9 mouse cellular contexts compared by ENCODE assay signal in the genomic region with DNA sequence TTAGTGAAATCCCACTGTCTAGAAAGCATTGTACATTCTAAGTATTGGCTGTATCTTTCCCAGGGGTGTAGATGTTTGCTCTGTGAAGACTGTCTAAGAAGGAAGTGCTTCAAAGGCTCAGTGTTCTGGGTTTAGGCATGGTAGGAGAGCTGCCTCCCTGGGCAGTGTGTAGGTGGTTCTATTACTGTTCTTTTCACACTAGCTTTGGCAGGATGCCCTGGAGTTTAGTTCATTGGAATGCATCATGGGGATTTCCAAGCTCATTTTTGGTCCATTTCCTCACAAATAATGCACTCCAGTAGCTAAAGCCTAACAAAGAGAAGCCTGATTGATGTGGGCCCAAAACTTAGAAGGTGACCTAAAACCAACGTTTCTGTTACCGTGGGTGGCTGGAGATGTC.
DNase-seq lines count a peak whose midpoint lies in the region; ATAC-seq and TF ChIP-seq lines count a peak whose summit lies in the region.
"Had no signal": no experiment of that assay in that cellular context is flagged by ENCODE, and none has a peak within 500 bp of the region (broad histone marks: within the 10 kb centered on the region; RNA-seq: fewer than 3 reads in every experiment).

No protein-coding gene starts in this region.

- no peaks in the 10 kb centered on the region for H3K9me3 ChIP-seq in heart, embryonic 10.5 days
- H3K9me3 ChIP-seq in forebrain, embryonic 15.5 days, result no peaks in the 10 kb centered on the region
- no peaks in the 10 kb centered on the region for H3K9me3 ChIP-seq in intestine, postnatal 0 days (ENCODE audit: control insufficient read depth)
- H3K9me3 ChIP-seq: midbrain, embryonic 15.5 days had no signal

- no peaks in the 10 kb centered on the region for H3K4me1 ChIP-seq in heart, embryonic 10.5 days
- peaks cover 15% of the 10 kb centered on the region for H3K4me1 ChIP-seq in forebrain, embryonic 15.5 days
- no peaks in the 10 kb centered on the region for H3K4me1 ChIP-seq in thymus, adult 2 months (replicated peaks; ENCODE audit: control insufficient read depth, insufficient read depth, low read length)
- H3K4me1 ChIP-seq in intestine, postnatal 0 days (replicated peaks; ENCODE audit: control insufficient read depth, insufficient read depth, low read length), result no peaks in the 10 kb centered on the region
- H3K4me1 ChIP-seq: midbrain, embryonic 15.5 days had no signal

- no peak overlapping the region for H3K27ac ChIP-seq in heart, embryonic 10.5 days
- 0 out of 2 replicates have a peak overlapping the region, but pooled peaks have one; percentile 37 for H3K27ac ChIP-seq in forebrain, embryonic 15.5 days (replicated peaks)
- H3K27ac ChIP-seq in left cerebral cortex, adult 2 months, result peak overlapping the region; percentile 45; the same call in 1 of the 2 replicates
- H3K27ac ChIP-seq in thymus, adult 2 months (ENCODE audit: control insufficient read depth, insufficient read depth, low read length), result no peak overlapping the region
- H3K27ac ChIP-seq in intestine, postnatal 0 days (ENCODE audit: low read depth, low read length), result no peak overlapping the region
- H3K27ac ChIP-seq: midbrain, embryonic 15.5 days had no signal

- H3K4me3 ChIP-seq in heart, embryonic 10.5 days, result no peak overlapping the region
- no peak overlapping the region for H3K4me3 ChIP-seq in forebrain, embryonic 15.5 days
- no peak overlapping the region for H3K4me3 ChIP-seq in left cerebral cortex, adult 2 months
- no peak overlapping the region for H3K4me3 ChIP-seq in thymus, adult 2 months (ENCODE audit: control insufficient read depth, insufficient read depth, low read length)
- H3K4me3 ChIP-seq in intestine, postnatal 0 days (ENCODE audit: low read depth, low read length), result no peak overlapping the region
- H3K4me3 ChIP-seq: midbrain, embryonic 15.5 days had no signal

- H3K9ac ChIP-seq in forebrain, embryonic 15.5 days (replicated peaks), result no peak overlapping the region
- H3K9ac ChIP-seq in intestine, postnatal 0 days (ENCODE audit: low read depth, low read length), result no peak overlapping the region
- H3K9ac ChIP-seq: midbrain, embryonic 15.5 days had no signal

- WGBS in heart, embryonic 10.5 days, result 90% methylated on average over 2 of the region's 2 CpGs
- 28% methylated on average over 2 of the region's 2 CpGs for WGBS in forebrain, embryonic 15.5 days
- 63% methylated on average over 2 of the region's 2 CpGs for WGBS in thymus, adult 2 months
- 74% methylated on average over 2 of the region's 2 CpGs for WGBS in intestine, postnatal 0 days

- DNase-seq in heart, adult 18-20 months, result peak; percentile 33 to 49
- DNase-seq in heart, embryonic 10.5 days (ENCODE audit: low spot score), result no peak
- DNase-seq in Muller cell, postnatal 12 days (ENCODE audit: inconsistent ontology term), result peak; percentile 96
- DNase-seq in left cerebral cortex, adult 2 months (ENCODE audit: extremely low spot score in 1 of 2, low spot score in 2 of 2), result peak; percentile 65 to 72
- no peak for DNase-seq in urinary bladder, adult 18-20 months (ENCODE audit: low spot score in 2 of 2)
- DNase-seq in thymus, adult 2 months, result no peak

- H3K4me2 ChIP-seq in forebrain, embryonic 15.5 days (replicated peaks), result no peak overlapping the region
- H3K4me2 ChIP-seq in intestine, postnatal 0 days (replicated peaks; ENCODE audit: low read depth), result no peak overlapping the region
- H3K4me2 ChIP-seq: midbrain, embryonic 15.5 days had no signal

- ATAC-seq in forebrain, embryonic 15.5 days (replicated peaks), result no peak
- no peak for ATAC-seq in intestine, postnatal 0 days
- ATAC-seq: midbrain, embryonic 15.5 days had no signal

- no peaks in the 10 kb centered on the region for H3K27me3 ChIP-seq in heart, embryonic 10.5 days (ENCODE audit: insufficient read depth, poor library complexity, severe bottlenecking)
- no peaks in the 10 kb centered on the region for H3K27me3 ChIP-seq in forebrain, embryonic 15.5 days
- no peaks in the 10 kb centered on the region for H3K27me3 ChIP-seq in thymus, adult 2 months (ENCODE audit: control insufficient read depth, insufficient read depth, low read length)
- no peaks in the 10 kb centered on the region for H3K27me3 ChIP-seq in intestine, postnatal 0 days (replicated peaks; ENCODE audit: control insufficient read depth, insufficient read depth, low read length)
- H3K27me3 ChIP-seq: midbrain, embryonic 15.5 days had no signal

- intact Hi-C loops in left cerebral cortex, adult 2 months (cut with DNase I), result loop anchor here (1.0 to 2.0 kb wide), 2 partner anchors 18 to 41 kb away; no protein-coding TSS in a partner anchor

- no peaks in the 10 kb centered on the region for H3K36me3 ChIP-seq in heart, embryonic 10.5 days
- H3K36me3 ChIP-seq in forebrain, embryonic 15.5 days, result no peaks in the 10 kb centered on the region
- no peaks in the 10 kb centered on the region for H3K36me3 ChIP-seq in thymus, adult 2 months (ENCODE audit: control insufficient read depth, insufficient read depth, low read length)
- H3K36me3 ChIP-seq in intestine, postnatal 0 days (ENCODE audit: control insufficient read depth, insufficient read depth), result no peaks in the 10 kb centered on the region
- H3K36me3 ChIP-seq: midbrain, embryonic 15.5 days had no signal

- no peak for TF ChIP-seq POLR2A in thymus, adult 2 months (IDR thresholded peaks at IDR 0.05; ENCODE audit: control insufficient read depth, extremely low read depth, insufficient read depth, low read length, poor library complexity)

- TF ChIP-seq CTCF in left cerebral cortex, adult 2 months (IDR thresholded peaks at IDR 0.05), result no peak
- no peak for TF ChIP-seq CTCF in thymus, adult 2 months (IDR thresholded peaks at IDR 0.05; ENCODE audit: borderline replicate concordance, control insufficient read depth, extremely low read depth, insufficient read depth, low read length, poor library complexity)
- no peak for TF ChIP-seq CTCF in intestine, postnatal 0 days (IDR thresholded peaks at IDR 0.05; ENCODE audit: low read depth)

Comparison
In these comparisons a context has a peak if more than half of its experiments do, and no peak if none do; other contexts are left out.
1. DNase-seq: peak in heart, adult 18-20 months (2 of 2), Muller cell, postnatal 12 days (single experiment) and left cerebral cortex, adult 2 months (2 of 2); none in heart, embryonic 10.5 days (single experiment), urinary bladder, adult 18-20 months (0 of 2) and thymus, adult 2 months (single experiment).
2. H3K27ac ChIP-seq: peak in forebrain, embryonic 15.5 days (single experiment) and left cerebral cortex, adult 2 months (single experiment); none in heart, embryonic 10.5 days (single experiment), thymus, adult 2 months (single experiment) and intestine, postnatal 0 days (single experiment).